In genomic region chr16:38406708-38407107, GRCm38 (mm10) we compare ENCODE assay signal across 19 mouse cellular contexts. TPM values are rescaled to one million over a fixed set of nuclear protein-coding genes. Genes with fewer than 3 reads are reported as not detected.
DNase-seq lines count a peak whose midpoint lies in the region; ATAC-seq and TF ChIP-seq lines count a peak whose summit lies in the region.
"Had no signal": no experiment of that assay in that cellular context is flagged by ENCODE, and none has a peak within 500 bp of the region (broad histone marks: within the 10 kb centered on the region; RNA-seq: fewer than 3 reads in every experiment).

No protein-coding gene starts in this region.

- no peak overlapping the region for H3K4me2 ChIP-seq in liver, embryonic 16.5 days (ENCODE audit: low read depth, low read length)
- H3K4me2 ChIP-seq: forebrain, embryonic 13.5 days had no signal

- H3K27me3 ChIP-seq in E14TG2a.4 (ENCODE audit: insufficient read depth, low read length), result no peaks in the 10 kb centered on the region
- no peaks in the 10 kb centered on the region for H3K27me3 ChIP-seq in liver, embryonic 16.5 days (ENCODE audit: control insufficient read depth, insufficient read depth, low read depth, low read length)
- H3K27me3 ChIP-seq: forebrain, embryonic 13.5 days had no signal

- no peak for TF ChIP-seq CTCF in E14TG2a.4 (conservative IDR thresholded peaks at IDR 0.05; ENCODE audit: low read length)

- 0 out of 2 replicates have a peak overlapping the region, but pooled peaks have one; percentile 1 for H3K4me3 ChIP-seq in E14TG2a.4 (replicated peaks; ENCODE audit: low read length)
- H3K4me3 ChIP-seq in liver, embryonic 16.5 days (ENCODE audit: low read depth, low read length), result no peak overlapping the region
- H3K4me3 ChIP-seq: forebrain, embryonic 13.5 days; gastrocnemius, adult 2 months; heart, embryonic 10.5 days; layer of hippocampus, adult 2 months had no signal

- WGBS in liver, embryonic 16.5 days (ENCODE audit: insufficient replicate concordance), result 74% methylated on average over 6 of the region's 6 CpGs

- ATAC-seq in liver, embryonic 16.5 days (ENCODE audit: low read depth), result peak; percentile 45; the same call in 1 of the 2 replicates
- ATAC-seq: forebrain, embryonic 13.5 days had no signal

- H3K9ac ChIP-seq in liver, embryonic 16.5 days (ENCODE audit: low read depth, low read length), result no peak overlapping the region
- H3K9ac ChIP-seq: forebrain, embryonic 13.5 days had no signal

- DNase-seq in B cell, adult 2 months, result peak; percentile 55 to 65
- peak; percentile 76 for DNase-seq in induced T-regulatory cell, adult 2 months (ENCODE audit: low read depth)
- no peak for DNase-seq in urinary bladder, adult 18-20 months (ENCODE audit: low spot score in 2 of 2)
- no peak for DNase-seq in kidney, adult 9 months
- DNase-seq in adrenal gland, adult 2 months, result no peak
- DNase-seq in ovary, postnatal 10 days (ENCODE audit: low spot score), result no peak
- DNase-seq: cerebellum, adult 18-20 months; gastrocnemius, adult 2 months; kidney, adult 8-10 months; lung, adult 2 months had no signal

- H3K4me1 ChIP-seq in E14TG2a.4 (replicated peaks; ENCODE audit: low read depth, low read length), result peaks cover 36% of the 10 kb centered on the region
- peaks cover 5% of the 10 kb centered on the region for H3K4me1 ChIP-seq in liver, embryonic 16.5 days (ENCODE audit: control insufficient read depth, low read depth, low read length)
- H3K4me1 ChIP-seq: forebrain, embryonic 13.5 days had no signal

- no peak overlapping the region for H3K27ac ChIP-seq in liver, embryonic 16.5 days (ENCODE audit: low read length)
- H3K27ac ChIP-seq: forebrain, embryonic 13.5 days; gastrocnemius, adult 2 months; heart, embryonic 10.5 days; layer of hippocampus, adult 2 months had no signal

- H3K9me3 ChIP-seq in E14TG2a.4 (ENCODE audit: low read length), result no peaks in the 10 kb centered on the region
- H3K9me3 ChIP-seq in liver, embryonic 16.5 days (replicated peaks; ENCODE audit: control insufficient read depth, low read length), result no peaks in the 10 kb centered on the region
- H3K9me3 ChIP-seq: forebrain, embryonic 13.5 days; heart, embryonic 10.5 days had no signal

- H3K36me3 ChIP-seq in E14TG2a.4 (ENCODE audit: insufficient read depth, low read length), result no peaks in the 10 kb centered on the region
- no peaks in the 10 kb centered on the region for H3K36me3 ChIP-seq in liver, embryonic 16.5 days (ENCODE audit: control insufficient read depth, insufficient read depth)
- H3K36me3 ChIP-seq: heart, embryonic 10.5 days had no signal

RNA-seq across cellular contexts. Expression of gene Pla1a, which starts 26.2 kb away (rescaled TPM):
- polyA plus RNA-seq in liver, embryonic 16.5 days (2015; fragmentation: Nextera tagmentation; extraction: Ambion mirVana), result 34.8 and 40.4 TPM in 2 replicates
- 10 to 100 TPM; 17.0 to 36.7 TPM for total RNA-seq in adrenal gland, adult 2 months (2021)
- polyA plus RNA-seq in adrenal gland, adult 2 months (2012; rRNA removed), result 12.3 and 21.0 TPM in 2 replicates

RNA-seq across cellular contexts. Expression of gene Popdc2, which starts 44.7 kb away (rescaled TPM):
- polyA plus RNA-seq in liver, embryonic 16.5 days (2015; fragmentation: Nextera tagmentation; extraction: Ambion mirVana), result 21.8 and 26.4 TPM in 2 replicates
- 1 to 10 TPM; 1.4 to 3.6 TPM for total RNA-seq in adrenal gland, adult 2 months (2021)
- polyA plus RNA-seq in adrenal gland, adult 2 months (2012; rRNA removed), result 2.3 and 2.9 TPM in 2 replicates

RNA-seq across cellular contexts. Expression of gene Adprh, which starts 45.8 kb away (rescaled TPM):
- polyA plus RNA-seq in liver, embryonic 16.5 days (2015; fragmentation: Nextera tagmentation; extraction: Ambion mirVana), result 28.8 and 31.0 TPM in 2 replicates
- 10 to 100 TPM; 37.2 to 49.4 TPM for total RNA-seq in adrenal gland, adult 2 months (2021)
- 114 and 133 TPM in 2 replicates for polyA plus RNA-seq in adrenal gland, adult 2 months (2012; rRNA removed)

RNA-seq across cellular contexts. Expression of gene Cd80, which starts 48.7 kb away (rescaled TPM):
- polyA plus RNA-seq in liver, embryonic 16.5 days (2015; fragmentation: Nextera tagmentation; extraction: Ambion mirVana), result 0.21 and 0.27 TPM in 2 replicates
- total RNA-seq in adrenal gland, adult 2 months (2021), result 1 to 10 TPM in 1 of 2 experiments, under 1 TPM in 1; 0.37 to 1.1 TPM
- 0.10 TPM in 1 of 2 replicates, not detected in the other for polyA plus RNA-seq in adrenal gland, adult 2 months (2012; rRNA removed)

RNA-seq across cellular contexts. Expression of gene Gm21987, which starts 59.9 kb away (rescaled TPM):
- polyA plus RNA-seq in liver, embryonic 16.5 days (2015; fragmentation: Nextera tagmentation; extraction: Ambion mirVana), result not detected in 2 replicates
- under 1 TPM in 1 of 2 experiments, not detected in 1; 0.93 TPM for total RNA-seq in adrenal gland, adult 2 months (2021)
- 4.4 TPM in 1 of 2 replicates, not detected in the other for polyA plus RNA-seq in adrenal gland, adult 2 months (2012; rRNA removed)
- total RNA-seq: gastrocnemius, adult 2 months; layer of hippocampus, adult 2 months; left cerebral cortex, postnatal 14 days had no signal
- polyA plus RNA-seq: brain, embryonic 14.5 days; forebrain, embryonic 13.5 days; hindbrain, embryonic 11.5 days; lung, adult 2 months; thymus, postnatal 0 days had no signal

Comparison
In these comparisons a context has a peak if more than half of its experiments do, and no peak if none do; other contexts are left out.
1. DNase-seq: peak in B cell, adult 2 months (2 of 2) and induced T-regulatory cell, adult 2 months (single experiment); none in urinary bladder, adult 18-20 months (0 of 2), kidney, adult 9 months (single experiment), adrenal gland, adult 2 months (single experiment) and ovary, postnatal 10 days (single experiment).